Mouse (Mus musculus): ENCODE results near the gene Cst11.
"Not testable (repeated sequence)": the region's sequence is repeated elsewhere in the genome, so short reads cannot be mapped to it uniquely, and the experiment has no call there.

Gene Cst11

GRCm38 (mm10) chr2:148771397-148771796, at the start of gene Cst11:
Gene Cst11, minus strand, starts transcription at chr2:148771497.
- DNase-seq, result not testable (repeated sequence)

DNA sequence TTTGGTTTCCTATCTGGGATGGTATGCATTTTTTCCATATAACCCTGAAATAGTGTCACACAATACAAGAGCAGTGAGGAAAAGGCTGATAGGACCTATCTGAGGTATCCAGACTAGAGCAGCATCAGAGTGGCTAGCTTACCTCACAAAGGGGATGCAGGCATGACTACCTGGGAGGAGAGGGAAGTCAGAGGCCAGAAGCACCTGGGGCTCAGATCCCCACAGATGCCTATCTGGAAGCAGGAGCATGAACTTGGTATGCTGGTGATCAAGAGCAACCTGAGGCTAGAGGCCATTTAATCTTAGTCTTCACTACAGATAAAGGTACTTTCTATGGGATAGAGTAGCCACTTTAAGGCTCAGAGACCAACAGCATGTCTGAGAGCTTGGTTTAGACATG, 48.6 kb upstream of the Cst11 start, which contains the start of gene Cst13:
Gene Cst13, plus strand, starts transcription at position 173 of the 400 bp plus-strand sequence.
- DNase-seq, result no peak

DNA sequence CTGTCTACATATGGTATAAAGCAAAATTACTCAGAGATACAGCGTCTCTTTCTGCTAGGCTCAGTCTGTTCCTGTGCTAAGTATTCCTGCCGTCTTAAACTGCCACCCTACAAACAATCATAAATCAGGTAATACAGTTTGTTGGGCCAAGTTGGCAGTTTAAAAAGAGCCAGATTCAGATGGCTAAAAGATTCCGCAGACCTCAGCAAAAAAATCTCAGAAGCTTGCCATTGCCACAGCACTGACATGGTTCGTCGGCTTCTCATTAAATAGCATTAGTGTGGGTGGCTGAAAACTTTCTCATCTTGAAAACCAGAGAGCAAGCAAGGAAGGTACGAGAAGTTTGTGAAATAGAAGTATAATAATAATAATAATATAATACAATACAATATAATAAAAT, 35.4 kb upstream of the Cst11 start:
- peak; percentile 8 for DNase-seq

DNA sequence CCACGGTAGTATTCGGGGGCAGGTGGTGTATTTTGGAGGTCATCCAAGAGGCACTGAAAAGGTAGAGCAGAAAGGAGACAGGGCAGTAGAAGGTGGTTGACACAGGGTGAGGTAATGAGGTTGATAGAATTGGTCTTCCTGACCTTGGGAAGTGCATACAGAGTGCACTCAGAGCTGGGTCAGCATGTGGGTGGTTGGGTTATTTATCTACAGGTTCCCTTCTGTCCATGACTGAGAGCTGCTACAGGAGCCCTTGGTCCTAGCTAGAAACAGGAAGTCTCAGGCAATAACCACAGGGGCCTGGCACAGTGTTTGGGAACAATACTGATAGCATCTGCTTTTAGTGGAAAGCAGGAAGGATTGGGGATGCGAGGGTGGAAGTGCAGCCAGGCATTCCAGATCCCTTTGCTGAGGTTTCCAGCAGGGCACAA, 30.2 kb upstream of the Cst11 start:
- DNase-seq, result no peak

GRCm38 (mm10) chr2:148798485-148798884, 27.2 kb upstream of the Cst11 start, which contains the start of gene Cst8:
Gene Cst8, plus strand, starts transcription at chr2:148798785.
- DNase-seq, result no peak

- DNase-seq, result no peak
Measured at GRCm38 (mm10) chr2:148789142-148789541, 17.8 kb upstream of the Cst11 start, which contains the start of gene Cst12. Gene Cst12, plus strand, starts transcription at chr2:148789361.

DNA sequence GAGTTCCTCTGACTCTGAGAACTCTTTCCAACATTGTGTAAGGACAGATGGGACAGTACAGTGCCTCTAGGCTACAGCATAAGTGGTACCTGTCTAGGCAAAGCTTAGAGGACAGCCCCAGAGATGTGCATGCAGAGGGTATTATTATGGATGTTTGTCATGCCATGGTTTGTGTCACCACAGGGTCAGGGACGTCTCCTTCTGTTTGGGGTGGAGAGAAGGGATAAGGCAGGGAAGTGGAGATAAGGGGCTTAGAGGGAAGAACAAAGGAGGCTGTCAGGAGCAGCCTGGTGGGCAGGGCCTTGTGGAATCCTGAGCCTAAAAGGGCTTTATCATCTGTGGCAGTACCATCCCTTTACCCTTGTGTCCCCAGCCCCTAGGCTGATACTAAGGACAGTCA, 10.4 kb upstream of the Cst11 start, which contains the start of gene 8030411F24Rik:
Gene 8030411F24Rik, plus strand, starts transcription at position 301 of the 400 bp plus-strand sequence.
- no peak for DNase-seq

GRCm38 (mm10) chr2:148763648-148764388, 7.5 kb downstream of the Cst11 start:
- no peak for DNase-seq

DNA sequence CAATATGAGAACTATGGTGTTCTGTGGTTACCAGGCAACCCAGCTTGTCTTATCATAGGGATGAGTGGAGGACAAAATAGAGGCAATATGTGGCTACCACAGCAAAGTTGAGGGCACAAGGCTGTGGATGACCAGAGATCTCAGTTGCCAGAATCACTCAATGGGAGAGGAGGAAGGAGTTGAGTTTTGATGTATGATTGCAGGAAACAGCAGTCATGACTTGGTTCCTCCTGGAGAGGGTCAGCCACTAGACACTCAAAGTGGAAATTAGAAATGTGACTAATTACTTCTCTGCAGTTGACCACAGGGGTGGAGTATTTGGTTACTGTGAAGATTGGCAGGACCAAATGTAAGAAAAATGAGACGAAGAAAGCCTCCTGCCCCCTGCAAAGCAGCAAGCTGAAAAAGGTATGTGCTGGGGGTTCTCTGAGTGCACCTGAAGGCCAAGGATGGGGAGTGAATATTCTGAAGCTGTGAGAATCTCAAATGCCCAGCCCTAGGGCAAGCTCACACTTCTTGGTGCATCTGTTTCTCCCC, 16.9 kb downstream of the Cst11 start:
- DNase-seq, result no peak

GRCm38 (mm10) chr2:148751893-148752813, 19.1 kb downstream of the Cst11 start:
- peak; percentile 90 for DNase-seq

GRCm38 (mm10) chr2:148750058-148750457, 21.2 kb downstream of the Cst11 start, which contains the start of gene Cstl1:
Gene Cstl1, plus strand, starts transcription at chr2:148750358.
- DNase-seq, result no peak

GRCm38 (mm10) chr2:148743846-148744407, 27.4 kb downstream of the Cst11 start:
- no peak for DNase-seq

DNA sequence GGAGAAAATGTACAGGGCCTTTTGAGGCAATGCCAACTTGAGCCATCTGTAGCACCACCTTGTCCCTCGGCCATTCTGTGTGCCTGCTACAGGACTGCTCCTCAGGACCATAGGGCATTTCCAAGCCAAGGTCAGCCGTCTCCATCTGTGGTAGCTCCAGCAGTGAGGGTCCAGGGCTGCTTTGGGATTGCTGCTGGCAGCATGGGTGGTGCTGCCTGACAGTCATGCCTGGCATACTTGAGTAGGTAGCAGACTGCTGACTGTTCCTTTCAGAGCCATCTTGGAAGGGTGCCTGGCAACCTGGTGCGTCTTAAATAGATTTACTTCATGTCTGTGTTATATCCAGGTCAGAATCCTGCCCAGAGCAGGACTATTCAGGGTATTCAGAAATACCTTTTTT, 28.3 kb downstream of the Cst11 start:
- no peak for DNase-seq

GRCm38 (mm10) chr2:148732327-148733000, 38.8 kb downstream of the Cst11 start, which contains the start of gene Napb:
Gene Napb, minus strand, starts transcription at chr2:148732467.
- DNase-seq, result peak; percentile 96

DNA sequence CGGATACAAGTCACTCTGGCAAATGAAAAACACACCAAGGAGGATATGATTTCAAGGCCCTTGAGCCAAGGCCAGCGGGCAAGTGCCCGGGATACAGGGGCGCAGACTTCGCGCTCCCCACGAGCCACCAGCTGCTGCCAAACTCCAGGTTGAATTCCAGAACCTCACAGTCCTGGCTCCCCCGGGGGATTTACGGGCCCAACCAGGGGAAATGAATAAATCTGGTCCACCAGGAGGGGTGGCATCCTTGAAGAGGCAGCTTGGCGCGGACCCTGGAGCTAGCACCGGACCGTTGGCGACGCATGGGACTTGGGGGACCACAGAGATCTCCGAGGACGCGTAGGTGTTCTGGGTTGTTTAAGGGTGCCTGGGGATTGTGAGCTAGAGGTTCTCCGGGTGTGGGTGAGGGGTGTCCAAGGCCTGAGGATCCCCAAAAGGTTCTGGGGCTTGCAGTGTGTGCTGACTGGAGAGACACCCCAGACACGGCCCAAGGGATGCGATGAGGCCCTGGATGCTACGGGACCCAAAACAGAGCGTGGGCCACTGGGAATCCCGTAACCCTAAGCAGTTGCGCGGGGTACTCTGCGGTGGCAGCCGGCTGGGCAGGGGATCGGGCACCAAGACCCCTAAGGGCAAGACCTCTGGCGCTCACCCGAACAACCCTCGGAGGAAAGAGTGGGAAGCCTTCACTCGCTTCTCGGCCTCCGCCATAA, 39.5 kb downstream of the Cst11 start:
- peak; percentile 45 for DNase-seq

DNA sequence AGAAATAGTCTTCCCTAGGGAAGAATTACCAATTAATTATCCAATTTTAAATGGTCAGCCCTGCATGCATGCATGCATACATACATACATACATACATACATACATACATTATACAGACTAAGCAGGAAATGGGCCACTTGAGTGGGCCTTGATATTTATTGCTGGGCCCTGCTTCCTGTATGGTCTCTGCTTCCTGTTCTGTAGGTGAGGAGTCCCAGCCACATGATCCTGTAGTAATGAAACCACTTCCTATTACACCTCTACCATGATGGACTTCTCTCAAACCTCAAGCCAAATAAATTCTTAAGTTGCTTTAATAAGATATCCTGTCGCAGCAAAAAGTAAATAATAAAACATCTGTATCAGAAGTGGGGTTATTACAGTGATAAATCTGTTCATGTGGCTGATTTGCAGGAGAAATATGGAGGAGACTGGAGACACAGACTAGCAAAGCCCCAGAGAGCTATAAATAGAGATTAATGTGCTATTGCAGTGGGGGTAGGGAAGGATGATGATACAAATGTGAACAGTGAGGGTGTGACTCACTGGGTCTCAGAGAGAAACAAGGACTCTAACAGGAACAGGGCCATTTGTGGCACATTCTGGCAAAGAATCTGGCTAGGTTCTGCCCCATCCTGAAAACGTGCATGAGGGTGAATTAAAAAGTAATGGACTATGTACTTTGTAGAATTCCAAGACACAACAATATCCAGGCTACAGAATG, 51.9 kb downstream of the Cst11 start:
- no peak for DNase-seq
